8 mouse cellular contexts compared by ENCODE assay signal in genomic region chr5:9162088-9162487, GRCm38 (mm10). TPM values are rescaled to one million over a fixed set of nuclear protein-coding genes. Genes with fewer than 3 reads are reported as not detected.
DNase-seq lines count a peak whose midpoint lies in the region; ATAC-seq and TF ChIP-seq lines count a peak whose summit lies in the region.

No protein-coding gene starts in this region.

- H3K27me3 ChIP-seq in E14TG2a.4 (ENCODE audit: insufficient read depth, low read length): no peaks in the 10 kb centered on the region
- no peaks in the 10 kb centered on the region for H3K27me3 ChIP-seq in hindbrain, embryonic 10.5 days (ENCODE audit: insufficient read depth, poor library complexity, severe bottlenecking)
- no peaks in the 10 kb centered on the region for H3K27me3 ChIP-seq in liver, embryonic 11.5 days (replicated peaks; ENCODE audit: control insufficient read depth, insufficient read depth, low read length)
- H3K27me3 ChIP-seq in neural tube, embryonic 14.5 days (ENCODE audit: control insufficient read depth, insufficient read depth, low read length): no peaks in the 10 kb centered on the region

- DNase-seq in gastrocnemius, adult 2 months: no peak
- no peak for DNase-seq in gastrocnemius, adult 18-20 months (ENCODE audit: low spot score)
- peak; percentile 38 for DNase-seq in embryo, embryonic 11 days
- peak; percentile 31 for DNase-seq in hindbrain, embryonic 10.5 days (ENCODE audit: low spot score)
- DNase-seq in liver, embryonic 11.5 days (ENCODE audit: low spot score): peak; percentile 41
- DNase-seq in layer of hippocampus, adult 9-10 months (ENCODE audit: low spot score): no peak

- H3K27ac ChIP-seq in gastrocnemius, adult 2 months: peak overlapping the region; percentile 97
- H3K27ac ChIP-seq in hindbrain, embryonic 10.5 days: peak overlapping the region; percentile 99
- H3K27ac ChIP-seq in liver, embryonic 11.5 days (ENCODE audit: low read depth, low read length): peak overlapping the region; percentile 94; the same call in 1 of the 2 replicates
- H3K27ac ChIP-seq in neural tube, embryonic 14.5 days (ENCODE audit: low read depth, low read length): peak overlapping the region; percentile 99

- peaks cover 74% of the 10 kb centered on the region for H3K4me1 ChIP-seq in E14TG2a.4 (replicated peaks; ENCODE audit: low read depth, low read length)
- peaks cover 13% of the 10 kb centered on the region for H3K4me1 ChIP-seq in hindbrain, embryonic 10.5 days (replicated peaks)
- H3K4me1 ChIP-seq in liver, embryonic 11.5 days (replicated peaks; ENCODE audit: control insufficient read depth, insufficient read depth, low read length): peaks cover 10% of the 10 kb centered on the region
- H3K4me1 ChIP-seq in neural tube, embryonic 14.5 days (ENCODE audit: control insufficient read depth, insufficient read depth, low read length): peaks cover 14% of the 10 kb centered on the region; the same call in 1 of the 2 replicates

- WGBS in hindbrain, embryonic 10.5 days: 25% methylated on average over 7 of the region's 7 CpGs
- 10% methylated on average over 7 of the region's 7 CpGs for WGBS in liver, embryonic 11.5 days
- 18% methylated on average over 7 of the region's 7 CpGs for WGBS in neural tube, embryonic 14.5 days

- H3K9ac ChIP-seq in liver, embryonic 11.5 days (ENCODE audit: low read depth, low read length): peak overlapping the region; percentile 90
- H3K9ac ChIP-seq in neural tube, embryonic 14.5 days (replicated peaks; ENCODE audit: low read depth, low read length): peak overlapping the region; percentile 93

- H3K4me2 ChIP-seq in liver, embryonic 11.5 days: peak overlapping the region; percentile 89
- peak overlapping the region; percentile 52 for H3K4me2 ChIP-seq in neural tube, embryonic 14.5 days (ENCODE audit: low read depth, low read length)

- no peak for TF ChIP-seq CTCF in gastrocnemius, adult 2 months (IDR thresholded peaks at IDR 0.05)
- TF ChIP-seq CTCF in E14TG2a.4 (conservative IDR thresholded peaks at IDR 0.05; ENCODE audit: low read length): no peak

- H3K4me3 ChIP-seq in gastrocnemius, adult 2 months: peak overlapping the region; percentile 99
- H3K4me3 ChIP-seq in E14TG2a.4 (replicated peaks; ENCODE audit: low read length): peak overlapping the region; percentile 89
- peak overlapping the region; percentile 94 for H3K4me3 ChIP-seq in hindbrain, embryonic 10.5 days
- H3K4me3 ChIP-seq in liver, embryonic 11.5 days (ENCODE audit: low read depth, low read length): peak overlapping the region; percentile 99
- peak overlapping the region; percentile 90 for H3K4me3 ChIP-seq in neural tube, embryonic 14.5 days (ENCODE audit: low read depth, low read length)

- intact Hi-C loops in gastrocnemius, adult 2 months (cut with DNase I): loop anchor here (5.0 kb wide), 2 partner anchors 165 to 740 kb away; partner anchors contain the start of genes Crot, Dbf4 and Slc25a40

- peaks cover 16% of the 10 kb centered on the region for H3K36me3 ChIP-seq in E14TG2a.4 (ENCODE audit: insufficient read depth, low read length)
- H3K36me3 ChIP-seq in hindbrain, embryonic 10.5 days: peaks cover 14% of the 10 kb centered on the region; the same call in 1 of the 2 replicates
- H3K36me3 ChIP-seq in liver, embryonic 11.5 days (ENCODE audit: control insufficient read depth, insufficient read depth, low read length): peaks cover 4% of the 10 kb centered on the region; the same call in 1 of the 2 replicates
- H3K36me3 ChIP-seq in neural tube, embryonic 14.5 days (ENCODE audit: control insufficient read depth, insufficient read depth, low read length): no peaks in the 10 kb centered on the region

- ATAC-seq in liver, embryonic 11.5 days (replicated peaks; ENCODE audit: low FRiP score): peak; percentile 10; the same call in 1 of the 2 replicates
- peak; percentile 39 for ATAC-seq in neural tube, embryonic 14.5 days (ENCODE audit: low read depth)

- no peaks in the 10 kb centered on the region for H3K9me3 ChIP-seq in E14TG2a.4 (ENCODE audit: low read length)
- H3K9me3 ChIP-seq in hindbrain, embryonic 10.5 days: no peaks in the 10 kb centered on the region
- H3K9me3 ChIP-seq in liver, embryonic 11.5 days (ENCODE audit: control insufficient read depth, low read length): no peaks in the 10 kb centered on the region
- no peaks in the 10 kb centered on the region for H3K9me3 ChIP-seq in neural tube, embryonic 14.5 days (ENCODE audit: control insufficient read depth, low read length)

RNA-seq across cellular contexts. Expression of gene Dmtf1, which starts 0.5 kb away (rescaled TPM):
- 1 to 10 TPM; 9.5 to 10.0 TPM for total RNA-seq in gastrocnemius, adult 2 months (2021)
- 1 to 10 TPM; 7.7 to 9.4 TPM for total RNA-seq in gastrocnemius, adult 18-20 months (2021)
- polyA plus RNA-seq in hindbrain, embryonic 10.5 days (2016; fragmentation: Nextera tagmentation; extraction: Ambion mirVana): 54.9 and 61.2 TPM in 2 replicates
- polyA plus RNA-seq in liver, embryonic 11.5 days (2014; fragmentation: Nextera tagmentation; extraction: Ambion mirVana): 32.8 and 34.5 TPM in 2 replicates
- polyA plus RNA-seq in neural tube, embryonic 14.5 days (2014; fragmentation: Nextera tagmentation; extraction: Ambion mirVana): 68.6 and 77.9 TPM in 2 replicates

Comparison
In these comparisons a context has a peak if more than half of its experiments do, and no peak if none do; other contexts are left out.
1. DNase-seq: peak in embryo, embryonic 11 days (single experiment), hindbrain, embryonic 10.5 days (single experiment) and liver, embryonic 11.5 days (single experiment); none in gastrocnemius, adult 2 months (single experiment), gastrocnemius, adult 18-20 months (single experiment) and layer of hippocampus, adult 9-10 months (single experiment).
2. Peak in every context shown above with its lines, with median percentiles within 50 percentile points of each other: H3K27ac ChIP-seq and H3K4me3 ChIP-seq.